Mouse (Mus musculus): ENCODE results near the gene Ucp2. TPM values are rescaled to one million over a fixed set of nuclear protein-coding genes. Genes with fewer than 3 reads are reported as not detected.

Gene Ucp2
- total RNA-seq, 2 experiments from 2014 or later: 31.0 to 52.5 TPM

Other genes with a start within 250 kb of the Ucp2 start
- under 1 TPM; 0.61 to 0.75 TPM for gene P4ha3, start 207.8 kb upstream of the Ucp2 start, total RNA-seq (2021)
- 1 to 10 TPM; 5.3 to 5.4 TPM for gene C2cd3, start 121.1 kb upstream of the Ucp2 start, total RNA-seq (2021)
- 10 to 100 TPM; 22.3 to 25.2 TPM for gene Ppme1, start 121.0 kb upstream of the Ucp2 start, total RNA-seq (2021)
- 100 to 1,000 TPM; 105 to 189 TPM for gene Ucp3, start 20.3 kb upstream of the Ucp2 start, total RNA-seq (2021)
- gene Dnajb13, start 21.6 kb downstream of the Ucp2 start, total RNA-seq (2021): not detected
- 10 to 100 TPM in 1 of 2 experiments, 1 to 10 TPM in 1; 8.1 to 13.0 TPM for gene Coa4, start 43.7 kb downstream of the Ucp2 start, total RNA-seq (2021)
- gene Rab6a, start 114.1 kb downstream of the Ucp2 start, total RNA-seq (2021): 10 to 100 TPM; 52.0 to 52.7 TPM
- 10 to 100 TPM; 57.9 to 58.4 TPM for gene Mrpl48, start 115.0 kb downstream of the Ucp2 start, total RNA-seq (2021)
- 10 to 100 TPM; 27.4 to 32.8 TPM for gene Plekhb1, start 169.1 kb downstream of the Ucp2 start, total RNA-seq (2021)
- 10 to 100 TPM; 33.5 to 35.7 TPM for gene Fam168a, start 213.3 kb downstream of the Ucp2 start, total RNA-seq (2021)